Mouse (Mus musculus) midbrain, embryonic 13.5 days (tissue): ENCODE data around the gene Clint1. TPM values are rescaled to one million over a fixed set of nuclear protein-coding genes. Genes with fewer than 3 reads are reported as not detected.

Experiments used
- ATAC-seq: fragments of 200-750 bp; cut with Nextera tagmentation; 2 replicates; pipeline ENCODE4 v1.8.0; 2017; ENCODE audit warnings: mild to moderate bottlenecking, moderate TSS enrichment, moderate library complexity
- H3K27ac ChIP-seq: fragments of 300-500 bp; sonication (generic); 2 replicates; pipeline ENCODE4 v1.5.1; 2015; ENCODE audit warnings: inconsistent platforms, mild to moderate bottlenecking, moderate library complexity
- H3K27me3 ChIP-seq: fragments of 300-500 bp; sonication (generic); 2 replicates; pipeline ENCODE4 v1.6.1; 2015; ENCODE audit warnings: mild to moderate bottlenecking, inconsistent platforms
- H3K36me3 ChIP-seq: fragments of 300-500 bp; sonication (generic); 2 replicates; pipeline ENCODE4 v1.6.1; 2015; ENCODE audit warnings: mild to moderate bottlenecking, inconsistent platforms
- H3K4me1 ChIP-seq: fragments of 300-500 bp; sonication (generic); replicated peaks from 2 replicates; pipeline ENCODE4 v1.6.1; 2015; ENCODE audit warnings: inconsistent platforms
- H3K4me2 ChIP-seq: fragments of 300-500 bp; sonication (generic); replicated peaks from 2 replicates; pipeline ENCODE4 v1.6.1; 2015; ENCODE audit warnings: moderate library complexity, mild to moderate bottlenecking, inconsistent platforms
- H3K4me3 ChIP-seq: fragments of 300-500 bp; sonication (generic); replicated peaks from 2 replicates; pipeline ENCODE4 v1.5.1; 2015; ENCODE audit warnings: mild to moderate bottlenecking, inconsistent platforms
- H3K9ac ChIP-seq: fragments of 300-500 bp; sonication (generic); replicated peaks from 2 replicates; pipeline ENCODE4 v1.6.1; 2015; ENCODE audit warnings: mild to moderate bottlenecking, inconsistent platforms
- H3K9me3 ChIP-seq: fragments of 300-500 bp; sonication (generic); 2 replicates; pipeline ENCODE4 v1.6.1; 2016; ENCODE audit warnings: mild to moderate bottlenecking, inconsistent platforms
- WGBS: fragments of 180-500 bp; shearing (Covaris S2); methylation state at CpG from one replicate; pipeline ENCODE4 v1.1.7; 2015; 5-methylcytosine and 5-hydroxymethylcytosine counted together
- polyA plus RNA-seq: library from polyadenylated mRNA; unstranded; fragments of >200 nt; fragmentation: Nextera tagmentation; extraction: Ambion mirVana; gene quantifications from 2 replicates; pipeline ENCODE4 v1.2.1, GENCODE M21; 2015

Clint1 gene
- 48.8 and 49.8 TPM in 2 replicates for polyA plus RNA-seq

GRCm38 (mm10) chr11:45851516-45852123 is at the start of gene Clint1:
Gene Clint1 (plus strand): TSS chr11:45852051.
- under 1% methylated on average over 56 of the region's 57 CpGs for WGBS
- peak; percentile 96 for ATAC-seq
- no peaks in the 10 kb centered on the region for H3K9me3 ChIP-seq

DNA sequence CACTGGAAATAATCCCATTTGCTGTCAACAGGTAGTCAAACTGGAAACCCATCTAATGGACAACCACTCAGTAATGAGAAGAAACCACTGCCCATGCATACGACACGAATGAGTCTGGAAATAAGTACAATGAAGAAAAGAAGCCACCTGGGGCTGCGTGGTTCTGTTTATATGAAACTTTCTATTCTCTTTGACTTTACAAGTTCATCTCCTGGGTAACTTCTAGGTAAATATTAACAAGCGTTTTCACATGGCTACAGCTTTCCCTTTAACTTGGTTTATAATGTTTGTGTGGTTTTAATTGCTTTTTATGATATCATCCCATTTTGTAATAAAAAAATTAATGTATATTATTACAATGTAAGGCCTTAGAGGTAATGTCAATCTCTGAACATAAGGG is 47.8 kb upstream of the Clint1 start:
- Histone ChIP-seq H3K27me3 (no peaks in the 10 kb centered on the region), H3K9me3 (no peaks in the 10 kb centered on the region)
- WGBS, result 90% methylated on average over 4 of the region's 4 CpGs

More at GRCm38 (mm10) chr11:45851516-45852123, at the start of gene Clint1:
- Histone ChIP-seq H3K4me1 (peaks cover 39% of the 10 kb centered on the region), H3K4me3 (peak within 1 kb of the TSS; percentile 92), H3K27ac (peak within 1 kb of the TSS; percentile 75), H3K36me3 (no peaks in the 10 kb centered on the region; the same call in 1 of the 2 replicates), H3K9ac (peak within 1 kb of the TSS; percentile 96), H3K27me3 (no peaks in the 10 kb centered on the region), H3K4me2 (peak within 1 kb of the TSS; percentile 70)

DNA sequence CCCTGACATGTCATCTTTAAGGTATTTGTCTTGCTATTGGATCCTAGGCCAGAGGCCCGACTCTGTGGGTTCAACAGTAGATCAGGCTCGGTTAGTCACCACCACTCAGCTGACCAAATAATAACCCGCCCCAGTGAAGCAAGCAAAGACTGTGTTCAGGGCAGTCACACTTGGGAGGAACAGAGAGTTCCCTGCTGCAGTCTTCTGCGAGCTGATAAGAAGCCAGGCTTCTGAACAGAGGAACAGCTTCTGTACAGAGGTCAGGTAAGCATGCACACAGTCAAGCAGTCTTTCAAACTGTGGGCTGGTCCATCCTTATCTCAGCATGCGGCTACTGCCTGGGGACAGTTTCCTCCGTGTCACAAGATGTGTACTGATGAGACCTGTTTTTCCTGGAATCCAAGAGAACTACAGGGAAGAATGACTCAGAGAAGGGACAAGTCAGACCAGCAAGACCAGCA is 46.5 kb upstream of the Clint1 start:
- 81% methylated on average over 6 of the region's 6 CpGs for WGBS
- Histone ChIP-seq H3K36me3 (no peaks in the 10 kb centered on the region), H3K4me3 (no peak overlapping the region), H3K4me1 (no peaks in the 10 kb centered on the region), H3K4me2 (no peak overlapping the region), H3K9me3 (no peaks in the 10 kb centered on the region), H3K27ac (no peak overlapping the region), H3K9ac (no peak overlapping the region), H3K27me3 (no peaks in the 10 kb centered on the region)
- no peak for ATAC-seq

More for the DNA sequence above, 47.8 kb upstream of the Clint1 start:
- ATAC-seq, result no peak
- peaks cover 8% of the 10 kb centered on the region; the same call in 1 of the 2 replicates for H3K4me1 ChIP-seq
- no peaks in the 10 kb centered on the region for H3K36me3 ChIP-seq
- no peak overlapping the region for H3K4me2 ChIP-seq
- no peak overlapping the region for H3K4me3 ChIP-seq
- no peak overlapping the region for H3K9ac ChIP-seq
- no peak overlapping the region for H3K27ac ChIP-seq

DNA sequence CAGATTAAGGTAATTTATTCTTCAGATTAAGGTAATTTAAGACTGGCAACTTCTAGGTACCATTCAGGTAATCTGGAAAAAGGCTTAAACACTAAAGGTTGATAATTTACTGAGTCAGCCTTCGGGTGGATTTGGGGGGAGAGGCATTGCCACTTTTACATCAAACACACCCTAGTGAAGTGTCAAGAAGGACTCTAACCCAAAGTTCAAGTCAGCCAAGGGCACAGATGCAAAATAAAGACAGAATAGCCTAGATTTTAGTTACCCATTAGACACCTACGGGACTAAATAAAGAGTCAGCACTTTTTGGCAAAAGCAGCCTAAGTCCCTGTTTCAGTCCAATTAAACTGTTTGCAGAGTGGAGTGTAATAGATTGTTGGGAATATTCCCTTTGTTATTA is 46.0 kb upstream of the Clint1 start:
- no peaks in the 10 kb centered on the region for H3K36me3 ChIP-seq
- H3K27me3 ChIP-seq, result no peaks in the 10 kb centered on the region
- WGBS, result 81% methylated on average over 2 of the region's 2 CpGs
- no peak overlapping the region for H3K4me2 ChIP-seq
- H3K9ac ChIP-seq, result no peak overlapping the region
- H3K4me3 ChIP-seq, result no peak overlapping the region
- no peak for ATAC-seq
- no peaks in the 10 kb centered on the region for H3K4me1 ChIP-seq
- no peaks in the 10 kb centered on the region for H3K9me3 ChIP-seq
- H3K27ac ChIP-seq, result no peak overlapping the region

GRCm38 (mm10) chr11:45806264-45806663 is 45.6 kb upstream of the Clint1 start:
- H3K36me3 ChIP-seq, result no peaks in the 10 kb centered on the region
- H3K27me3 ChIP-seq, result no peaks in the 10 kb centered on the region
- no peak overlapping the region for H3K27ac ChIP-seq
- H3K4me1 ChIP-seq, result no peaks in the 10 kb centered on the region
- no peak overlapping the region for H3K4me2 ChIP-seq
- ATAC-seq, result no peak
- no peak overlapping the region for H3K4me3 ChIP-seq
- WGBS, result 92% methylated on average over 2 of the region's 2 CpGs
- no peak overlapping the region for H3K9ac ChIP-seq
- H3K9me3 ChIP-seq, result no peaks in the 10 kb centered on the region

DNA sequence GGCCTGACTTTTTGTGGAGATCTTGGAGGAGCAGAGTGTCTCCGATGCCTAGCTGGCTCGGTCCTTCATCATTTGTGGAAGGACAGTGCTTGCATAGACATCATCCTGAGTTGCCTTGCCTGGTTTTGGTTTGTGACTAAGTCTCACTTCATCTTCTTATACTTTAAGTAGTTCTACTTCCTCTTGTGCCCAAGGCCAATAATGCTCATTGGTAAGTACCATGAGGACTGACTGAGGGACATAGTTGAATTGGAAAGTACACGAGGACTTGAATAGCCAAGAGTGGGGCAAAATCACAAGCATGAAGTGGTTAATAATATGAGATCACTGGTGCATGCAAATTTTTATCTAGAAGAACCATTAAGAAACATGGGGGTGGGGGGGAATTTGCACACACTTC is 45.0 kb upstream of the Clint1 start:
- H3K27me3 ChIP-seq, result no peaks in the 10 kb centered on the region
- H3K4me2 ChIP-seq, result no peak overlapping the region
- H3K4me1 ChIP-seq, result no peaks in the 10 kb centered on the region
- no peak overlapping the region for H3K4me3 ChIP-seq
- WGBS, result 87% methylated on average over 3 of the region's 3 CpGs
- H3K9ac ChIP-seq, result no peak overlapping the region
- no peak for ATAC-seq
- no peaks in the 10 kb centered on the region for H3K36me3 ChIP-seq
- no peaks in the 10 kb centered on the region for H3K9me3 ChIP-seq
- no peak overlapping the region for H3K27ac ChIP-seq

DNA sequence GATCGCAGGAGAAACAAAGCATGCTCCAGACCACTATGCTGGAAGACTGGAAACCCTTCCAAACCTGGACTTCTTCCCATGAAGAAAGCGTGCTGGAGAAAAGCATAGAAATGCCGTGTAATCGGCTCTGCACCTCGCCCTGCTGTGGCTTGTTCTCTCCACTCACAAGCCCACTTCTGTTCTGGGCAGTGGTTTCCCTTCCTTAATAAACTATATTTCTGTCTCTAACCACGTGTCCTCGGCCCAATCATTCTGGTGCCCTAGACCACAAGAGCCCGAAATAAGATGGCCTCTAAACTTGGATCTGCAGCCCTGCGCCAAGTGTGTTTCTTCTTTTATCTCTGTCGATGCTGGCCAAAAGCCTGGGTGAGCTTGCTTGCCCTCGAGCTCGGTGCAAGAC is 44.0 kb upstream of the Clint1 start:
- no peak overlapping the region for H3K4me3 ChIP-seq
- no peaks in the 10 kb centered on the region for H3K36me3 ChIP-seq
- no peaks in the 10 kb centered on the region for H3K9me3 ChIP-seq
- WGBS, result 88% methylated on average over 12 of the region's 12 CpGs
- H3K4me2 ChIP-seq, result no peak overlapping the region
- H3K4me1 ChIP-seq, result no peaks in the 10 kb centered on the region
- no peaks in the 10 kb centered on the region for H3K27me3 ChIP-seq
- no peak overlapping the region for H3K27ac ChIP-seq
- no peak overlapping the region for H3K9ac ChIP-seq
- no peak for ATAC-seq

GRCm38 (mm10) chr11:45809424-45809823 is 42.4 kb upstream of the Clint1 start:
- Histone ChIP-seq H3K4me3 (no peak overlapping the region), H3K4me1 (0 out of 2 replicates have a peak, but pooled peaks cover 5% of the 10 kb centered on the region), H3K9me3 (no peaks in the 10 kb centered on the region), H3K27me3 (no peaks in the 10 kb centered on the region), H3K9ac (no peak overlapping the region), H3K36me3 (no peaks in the 10 kb centered on the region), H3K27ac (no peak overlapping the region), H3K4me2 (no peak overlapping the region)
- WGBS, result 65% methylated on average over 5 of the region's 5 CpGs
- no peak for ATAC-seq

DNA sequence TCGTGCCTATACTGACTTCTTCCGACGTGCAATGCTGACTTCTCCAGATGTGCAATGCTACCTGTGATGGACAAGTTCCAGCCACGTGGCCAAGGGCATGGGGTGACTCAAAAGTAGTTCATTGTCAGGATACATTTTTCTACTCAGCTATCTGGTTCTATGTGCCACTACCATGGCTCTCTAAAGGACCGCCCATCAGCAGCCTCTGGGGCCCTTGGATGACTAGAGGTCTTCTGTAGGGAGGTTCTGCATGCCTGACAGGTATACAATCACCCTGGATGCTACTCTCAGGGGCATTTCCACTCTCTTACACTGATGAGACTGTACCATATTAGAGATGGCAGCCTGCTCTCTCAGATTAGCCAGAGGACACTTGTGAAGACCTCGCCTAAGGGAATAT is 41.8 kb upstream of the Clint1 start:
- ATAC-seq, result no peak
- H3K4me2 ChIP-seq, result no peak overlapping the region
- no peaks in the 10 kb centered on the region for H3K9me3 ChIP-seq
- no peak overlapping the region for H3K4me3 ChIP-seq
- no peaks in the 10 kb centered on the region for H3K36me3 ChIP-seq
- 92% methylated on average over 6 of the region's 6 CpGs for WGBS
- H3K9ac ChIP-seq, result no peak overlapping the region
- 0 out of 2 replicates have a peak, but pooled peaks cover 5% of the 10 kb centered on the region for H3K4me1 ChIP-seq
- H3K27ac ChIP-seq, result no peak overlapping the region
- H3K27me3 ChIP-seq, result no peaks in the 10 kb centered on the region

DNA sequence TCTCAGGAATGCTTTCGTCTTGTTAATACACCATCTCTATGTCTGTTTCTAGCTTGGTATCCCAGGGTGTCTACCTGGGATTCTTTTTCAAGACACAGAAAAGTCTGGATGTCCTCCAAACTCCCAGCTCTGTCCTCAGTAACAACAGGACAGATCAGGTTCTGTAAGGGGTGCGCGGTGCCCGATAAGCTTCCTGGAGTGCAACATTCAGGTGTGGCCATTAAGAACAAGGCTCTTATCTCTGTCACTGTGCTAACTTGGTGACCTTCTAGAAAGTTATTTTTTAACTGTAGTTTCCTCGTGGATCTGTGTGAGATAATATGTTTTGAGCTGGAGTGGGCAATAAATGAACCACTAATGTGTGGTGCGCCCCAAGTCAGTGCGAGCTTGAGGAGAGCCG is 41.0 kb upstream of the Clint1 start:
- ATAC-seq, result no peak
- Histone ChIP-seq H3K27me3 (no peaks in the 10 kb centered on the region), H3K4me2 (no peak overlapping the region), H3K27ac (no peak overlapping the region), H3K9ac (no peak overlapping the region), H3K36me3 (no peaks in the 10 kb centered on the region), H3K9me3 (no peaks in the 10 kb centered on the region), H3K4me3 (no peak overlapping the region), H3K4me1 (0 out of 2 replicates have a peak, but pooled peaks cover 5% of the 10 kb centered on the region)
- 93% methylated on average over 8 of the region's 8 CpGs for WGBS

GRCm38 (mm10) chr11:45815603-45816002 is 36.2 kb upstream of the Clint1 start:
- Histone ChIP-seq H3K4me2 (no peak overlapping the region), H3K4me3 (no peak overlapping the region), H3K9ac (no peak overlapping the region), H3K27me3 (no peaks in the 10 kb centered on the region), H3K36me3 (no peaks in the 10 kb centered on the region), H3K4me1 (0 out of 2 replicates have a peak, but pooled peaks cover 5% of the 10 kb centered on the region), H3K27ac (no peak overlapping the region), H3K9me3 (no peaks in the 10 kb centered on the region)
- 90% methylated on average over 10 of the region's 10 CpGs for WGBS
- ATAC-seq, result no peak

- H3K4me1 ChIP-seq, result 0 out of 2 replicates have a peak, but pooled peaks cover 5% of the 10 kb centered on the region
- 74% methylated on average over 1 of the region's 1 CpGs for WGBS
- H3K9me3 ChIP-seq, result no peaks in the 10 kb centered on the region
- H3K27ac ChIP-seq, result no peak overlapping the region
- H3K27me3 ChIP-seq, result no peaks in the 10 kb centered on the region
- no peak overlapping the region for H3K9ac ChIP-seq
- H3K4me3 ChIP-seq, result no peak overlapping the region
- no peaks in the 10 kb centered on the region for H3K36me3 ChIP-seq
- no peak overlapping the region for H3K4me2 ChIP-seq
- ATAC-seq, result no peak
Measured at GRCm38 (mm10) chr11:45816712-45817111, 35.1 kb upstream of the Clint1 start.

GRCm38 (mm10) chr11:45817996-45818395 is 33.9 kb upstream of the Clint1 start:
- WGBS, result 70% methylated on average over 3 of the region's 3 CpGs
- no peak for ATAC-seq
- Histone ChIP-seq H3K4me2 (no peak overlapping the region), H3K4me3 (no peak overlapping the region), H3K27ac (no peak overlapping the region), H3K9me3 (no peaks in the 10 kb centered on the region), H3K4me1 (0 out of 2 replicates have a peak, but pooled peaks cover 3% of the 10 kb centered on the region), H3K36me3 (no peaks in the 10 kb centered on the region), H3K9ac (no peak overlapping the region), H3K27me3 (no peaks in the 10 kb centered on the region)
